Mouse (Mus musculus): Measurements from ENCODE around the gene Ubtf. TPM values are rescaled to one million over a fixed set of nuclear protein-coding genes. Genes with fewer than 3 reads are reported as not detected.

Ubtf gene
- polyA plus RNA-seq, 1 experiment from 2014 or later, result 50.9 TPM

- Histone ChIP-seq H3K4me1 (replicated peaks) (peaks cover 95% of the 10 kb centered on the region), H3K27me3 (peaks cover 67% of the 10 kb centered on the region), H3K36me3 (replicated peaks) (peaks cover 100% of the 10 kb centered on the region), H3K27ac (replicated peaks) (peak overlapping the region; percentile 99), H3K4me2 (peak overlapping the region; percentile 79), H3K9me3 (replicated peaks) (no peaks in the 10 kb centered on the region), H3K9ac (peak overlapping the region; percentile 88), H3K4me3 (replicated peaks) (peak overlapping the region; percentile 81)
- 68% methylated on average over 31 of the region's 31 CpGs for WGBS (ENCODE audit: insufficient replicate concordance)
- no peak for ATAC-seq (ENCODE audit: insufficient read depth)
Observed at GRCm38 (mm10) chr11:102356636-102357350, 37.3 kb upstream of the Ubtf start.

- peaks cover 94% of the 10 kb centered on the region for H3K4me1 ChIP-seq (replicated peaks)
- no peaks in the 10 kb centered on the region for H3K9me3 ChIP-seq (replicated peaks)
- peak overlapping the region; percentile 81 for H3K4me3 ChIP-seq (replicated peaks)
- ATAC-seq (ENCODE audit: insufficient read depth), result no peak
- H3K4me2 ChIP-seq, result peak overlapping the region; percentile 79
- peaks cover 100% of the 10 kb centered on the region for H3K36me3 ChIP-seq (replicated peaks)
- 76% methylated on average over 12 of the region's 12 CpGs for WGBS (ENCODE audit: insufficient replicate concordance)
- peaks cover 62% of the 10 kb centered on the region for H3K27me3 ChIP-seq
- H3K9ac ChIP-seq, result peak overlapping the region; percentile 26; the same call in 1 of the 2 replicates
- H3K27ac ChIP-seq (replicated peaks), result peak overlapping the region; percentile 99
Observed at GRCm38 (mm10) chr11:102356190-102356589, 36.6 kb upstream of the Ubtf start.

GRCm38 (mm10) chr11:102355501-102355900, 36.0 kb upstream of the Ubtf start:
- peaks cover 94% of the 10 kb centered on the region for H3K4me1 ChIP-seq (replicated peaks)
- ATAC-seq (ENCODE audit: insufficient read depth), result peak; percentile 13; the same call in 1 of the 2 replicates
- 58% methylated on average over 3 of the region's 3 CpGs for WGBS (ENCODE audit: insufficient replicate concordance)
- peak overlapping the region; percentile 81 for H3K4me3 ChIP-seq (replicated peaks)
- peak overlapping the region; percentile 79 for H3K4me2 ChIP-seq
- H3K36me3 ChIP-seq (replicated peaks), result peaks cover 100% of the 10 kb centered on the region
- peak overlapping the region; percentile 99 for H3K27ac ChIP-seq (replicated peaks)
- H3K9ac ChIP-seq, result peak overlapping the region; percentile 26; the same call in 1 of the 2 replicates
- H3K27me3 ChIP-seq, result peaks cover 55% of the 10 kb centered on the region
- H3K9me3 ChIP-seq (replicated peaks), result no peaks in the 10 kb centered on the region

- H3K4me1 ChIP-seq (replicated peaks), result peaks cover 91% of the 10 kb centered on the region
- 0 out of 2 replicates have a peak overlapping the region, but pooled peaks have one; percentile 7 for H3K9ac ChIP-seq
- H3K9me3 ChIP-seq (replicated peaks), result no peaks in the 10 kb centered on the region
- no peak for ATAC-seq (ENCODE audit: insufficient read depth)
- peak overlapping the region; percentile 14 for H3K4me3 ChIP-seq (replicated peaks)
- peaks cover 100% of the 10 kb centered on the region for H3K36me3 ChIP-seq (replicated peaks)
- WGBS (ENCODE audit: insufficient replicate concordance), result 44% methylated on average over 8 of the region's 8 CpGs
- H3K4me2 ChIP-seq, result peak overlapping the region; percentile 79
- H3K27me3 ChIP-seq, result peaks cover 43% of the 10 kb centered on the region
- H3K27ac ChIP-seq (replicated peaks), result peak overlapping the region; percentile 64
Observed at GRCm38 (mm10) chr11:102353021-102353431, 33.5 kb upstream of the Ubtf start.

GRCm38 (mm10) chr11:102352378-102352777, 32.8 kb upstream of the Ubtf start:
- H3K9me3 ChIP-seq (replicated peaks), result no peaks in the 10 kb centered on the region
- no peak for ATAC-seq (ENCODE audit: insufficient read depth)
- peak overlapping the region; percentile 14; the same call in 1 of the 2 replicates for H3K4me3 ChIP-seq (replicated peaks)
- peaks cover 93% of the 10 kb centered on the region for H3K36me3 ChIP-seq (replicated peaks)
- H3K27ac ChIP-seq (replicated peaks), result peak overlapping the region; percentile 64
- peak overlapping the region; percentile 79; the same call in 1 of the 2 replicates for H3K4me2 ChIP-seq
- H3K4me1 ChIP-seq (replicated peaks), result peaks cover 86% of the 10 kb centered on the region
- peaks cover 36% of the 10 kb centered on the region for H3K27me3 ChIP-seq
- no peak overlapping the region for H3K9ac ChIP-seq
- 49% methylated on average over 5 of the region's 5 CpGs for WGBS (ENCODE audit: insufficient replicate concordance)

GRCm38 (mm10) chr11:102350981-102351523, 31.5 kb upstream of the Ubtf start:
- ATAC-seq (ENCODE audit: insufficient read depth), result no peak
- H3K4me2 ChIP-seq, result peak overlapping the region; percentile 21; the same call in 1 of the 2 replicates
- H3K4me1 ChIP-seq (replicated peaks), result peaks cover 73% of the 10 kb centered on the region
- H3K36me3 ChIP-seq (replicated peaks), result peaks cover 80% of the 10 kb centered on the region
- H3K9ac ChIP-seq, result peak overlapping the region; percentile 13; the same call in 1 of the 2 replicates
- H3K9me3 ChIP-seq (replicated peaks), result no peaks in the 10 kb centered on the region
- WGBS (ENCODE audit: insufficient replicate concordance), result 84% methylated on average over 17 of the region's 17 CpGs
- peaks cover 24% of the 10 kb centered on the region; the same call in 1 of the 2 replicates for H3K27me3 ChIP-seq
- no peak overlapping the region for H3K4me3 ChIP-seq (replicated peaks)
- peak overlapping the region; percentile 75 for H3K27ac ChIP-seq (replicated peaks)

- Histone ChIP-seq H3K4me1 (replicated peaks) (peaks cover 67% of the 10 kb centered on the region), H3K4me2 (no peak overlapping the region), H3K9ac (no peak overlapping the region), H3K9me3 (replicated peaks) (no peaks in the 10 kb centered on the region), H3K27ac (replicated peaks) (peak overlapping the region; percentile 75), H3K36me3 (replicated peaks) (peaks cover 73% of the 10 kb centered on the region), H3K27me3 (peaks cover 24% of the 10 kb centered on the region; the same call in 1 of the 2 replicates), H3K4me3 (replicated peaks) (no peak overlapping the region)
- no peak for ATAC-seq (ENCODE audit: insufficient read depth)
- WGBS (ENCODE audit: insufficient replicate concordance), result 78% methylated on average over 4 of the region's 4 CpGs
Observed at GRCm38 (mm10) chr11:102350416-102350815, 30.9 kb upstream of the Ubtf start.

- no peak overlapping the region for H3K9ac ChIP-seq
- H3K27me3 ChIP-seq, result peaks cover 24% of the 10 kb centered on the region; the same call in 1 of the 2 replicates
- H3K9me3 ChIP-seq (replicated peaks), result no peaks in the 10 kb centered on the region
- 0 out of 2 replicates have a peak, but pooled peaks have one; percentile 6 for ATAC-seq (ENCODE audit: insufficient read depth)
- H3K27ac ChIP-seq (replicated peaks), result peak overlapping the region; percentile 75
- WGBS (ENCODE audit: insufficient replicate concordance), result 89% methylated on average over 3 of the region's 3 CpGs
- H3K4me3 ChIP-seq (replicated peaks), result no peak overlapping the region
- peaks cover 63% of the 10 kb centered on the region for H3K36me3 ChIP-seq (replicated peaks)
- peaks cover 61% of the 10 kb centered on the region for H3K4me1 ChIP-seq (replicated peaks)
- H3K4me2 ChIP-seq, result no peak overlapping the region
Observed at GRCm38 (mm10) chr11:102349189-102349954, 29.8 kb upstream of the Ubtf start.

- ATAC-seq (ENCODE audit: insufficient read depth), result 0 out of 2 replicates have a peak, but pooled peaks have one; percentile 4
- WGBS (ENCODE audit: insufficient replicate concordance), result 80% methylated on average over 11 of the region's 11 CpGs
- H3K27me3 ChIP-seq, result peaks cover 20% of the 10 kb centered on the region; the same call in 1 of the 2 replicates
- no peak overlapping the region for H3K4me2 ChIP-seq
- H3K9ac ChIP-seq, result no peak overlapping the region
- H3K9me3 ChIP-seq (replicated peaks), result no peaks in the 10 kb centered on the region
- H3K4me3 ChIP-seq (replicated peaks), result no peak overlapping the region
- H3K36me3 ChIP-seq (replicated peaks), result peaks cover 57% of the 10 kb centered on the region
- peaks cover 55% of the 10 kb centered on the region for H3K4me1 ChIP-seq (replicated peaks)
- H3K27ac ChIP-seq (replicated peaks), result peak overlapping the region; percentile 75
Observed at GRCm38 (mm10) chr11:102348771-102349170, 29.2 kb upstream of the Ubtf start.

GRCm38 (mm10) chr11:102348101-102348585, 28.6 kb upstream of the Ubtf start:
- Histone ChIP-seq H3K4me1 (replicated peaks) (peaks cover 49% of the 10 kb centered on the region), H3K4me2 (no peak overlapping the region), H3K4me3 (replicated peaks) (no peak overlapping the region), H3K9ac (no peak overlapping the region), H3K36me3 (replicated peaks) (peaks cover 51% of the 10 kb centered on the region), H3K9me3 (replicated peaks) (no peaks in the 10 kb centered on the region), H3K27ac (replicated peaks) (peak overlapping the region; percentile 75), H3K27me3 (peaks cover 13% of the 10 kb centered on the region)
- WGBS (ENCODE audit: insufficient replicate concordance), result 82% methylated on average over 7 of the region's 7 CpGs
- peak; percentile 55 for ATAC-seq (ENCODE audit: insufficient read depth)
